Mouse (Mus musculus) C2C12 (cell line): Measurements from ENCODE around the gene Trpm8.

Source experiments
- CEBPB ChIP-seq: IDR thresholded peaks from one replicate; pipeline ENCODE4 v1.6.1; 2011; ENCODE audit warnings: low read depth, mild to moderate bottlenecking, control low read depth, moderate library complexity
- CTCF ChIP-seq: IDR thresholded peaks from one replicate; pipeline ENCODE4 v1.5.1; 2011; ENCODE audit not compliant: control insufficient read depth, insufficient read depth, insufficient read length
- MYOD1 ChIP-seq: IDR thresholded peaks from one replicate; pipeline ENCODE4 v1.6.1; 2011; ENCODE audit warnings: low read depth; ENCODE audit not compliant: control insufficient read depth, insufficient read length
- MYOG ChIP-seq: IDR thresholded peaks from one replicate; pipeline ENCODE4 v1.6.1; 2011; ENCODE audit not compliant: control insufficient read depth, insufficient read length; ENCODE audit errors: extremely low read depth

DNA sequence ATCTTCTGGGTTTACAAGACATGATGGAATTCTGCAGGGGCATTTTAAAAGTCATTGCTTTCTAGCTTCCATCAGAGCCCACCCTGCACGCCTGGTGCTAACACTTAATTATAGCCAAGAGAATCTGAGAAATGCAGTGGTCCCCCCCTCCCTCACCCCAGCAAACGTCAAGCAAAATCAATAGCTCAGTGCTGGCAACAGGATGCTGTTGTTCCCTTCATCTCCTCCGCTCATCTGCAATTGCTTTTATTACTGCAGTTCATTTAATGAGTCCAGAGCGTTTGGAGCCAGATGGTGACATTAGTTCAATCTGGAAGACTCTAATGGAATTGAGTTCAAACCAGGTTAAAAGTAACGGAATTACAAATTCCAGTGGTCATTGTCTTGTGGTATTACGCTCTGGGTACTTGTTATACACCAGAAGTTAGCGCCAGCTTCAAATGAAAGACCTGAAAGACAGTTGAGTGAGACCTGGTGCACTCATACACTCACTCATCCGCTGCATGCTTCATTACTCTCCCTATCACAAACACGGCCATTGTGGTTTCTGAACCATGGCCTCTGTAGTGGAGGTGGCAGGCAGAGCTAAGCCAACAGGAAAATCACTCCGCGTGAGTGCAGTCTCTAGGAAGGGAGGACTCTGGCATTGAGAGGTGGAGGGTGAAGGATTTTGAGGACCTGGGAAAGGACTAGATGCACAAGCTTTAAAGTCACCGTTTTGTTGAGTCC is 128.8 kb downstream of the Trpm8 start:
- TF ChIP-seq CTCF = no peak
- TF ChIP-seq CEBPB = no peak
- TF ChIP-seq MYOD1 = no peak
- no peak for TF ChIP-seq MYOG
